Mouse (Mus musculus) spleen, embryonic (tissue): ENCODE measurements around the gene Dnah7b.
"Not testable (repeated sequence)": the region's sequence is repeated elsewhere in the genome, so short reads cannot be mapped to it uniquely, and the experiment has no call there.

Experiments used
- CTCF ChIA-PET: fragments of 350-600 bp; sonication (Branson Sonifier 250); formaldehyde crosslinking; loops from one replicate; lab custom pipeline; 2022; lab: Charles Lee

Gene Dnah7b

GRCm38 (mm10) chr1:46294451-46294850 is 228.3 kb downstream of the Dnah7b start:
- CTCF ChIA-PET: not testable (repeated sequence)

- CTCF ChIA-PET: not testable (repeated sequence)
Measured at GRCm38 (mm10) chr1:46325942-46326341, 259.8 kb downstream of the Dnah7b start.

GRCm38 (mm10) chr1:46345301-46345700 is 279.2 kb downstream of the Dnah7b start:
- CTCF ChIA-PET: not testable (repeated sequence)

- CTCF ChIA-PET: not testable (repeated sequence)
Measured at GRCm38 (mm10) chr1:46380641-46381040, 314.5 kb downstream of the Dnah7b start.

- CTCF ChIA-PET: not testable (repeated sequence)
Measured at GRCm38 (mm10) chr1:46394681-46395297, 328.7 kb downstream of the Dnah7b start.

GRCm38 (mm10) chr1:46408324-46409115 is 342.4 kb downstream of the Dnah7b start:
- CTCF ChIA-PET: no interaction called here

GRCm38 (mm10) chr1:46414798-46415197 is 348.7 kb downstream of the Dnah7b start:
- CTCF ChIA-PET: not testable (repeated sequence)

GRCm38 (mm10) chr1:46416946-46417345 is 350.8 kb downstream of the Dnah7b start:
- CTCF ChIA-PET: not testable (repeated sequence)

GRCm38 (mm10) chr1:46418966-46419365 is 352.9 kb downstream of the Dnah7b start:
- CTCF ChIA-PET: interaction anchor here (0.7 kb wide), 1 partner anchor 1738 kb away, joined by 3 read pairs; no protein-coding TSS in a partner anchor
